Mouse (Mus musculus) cortical plate, adult 2 months (tissue): ENCODE measurements around the gene Gm21974.

Experiments
- CTCF ChIP-seq: fragments of 200-500 bp; IDR thresholded peaks from 2 replicates; pipeline ENCODE4 v1.5.1; 2011; ENCODE audit warnings: mild to moderate bottlenecking, control low read depth, low read length; ENCODE audit not compliant: insufficient read depth; ENCODE audit errors: extremely low read depth
- POLR2A ChIP-seq: fragments of 200-500 bp; IDR thresholded peaks from 2 replicates; pipeline ENCODE4 v1.6.1; 2011; ENCODE audit warnings: mild to moderate bottlenecking, low read length, control low read depth; ENCODE audit not compliant: insufficient read depth; ENCODE audit errors: extremely low read depth

DNA sequence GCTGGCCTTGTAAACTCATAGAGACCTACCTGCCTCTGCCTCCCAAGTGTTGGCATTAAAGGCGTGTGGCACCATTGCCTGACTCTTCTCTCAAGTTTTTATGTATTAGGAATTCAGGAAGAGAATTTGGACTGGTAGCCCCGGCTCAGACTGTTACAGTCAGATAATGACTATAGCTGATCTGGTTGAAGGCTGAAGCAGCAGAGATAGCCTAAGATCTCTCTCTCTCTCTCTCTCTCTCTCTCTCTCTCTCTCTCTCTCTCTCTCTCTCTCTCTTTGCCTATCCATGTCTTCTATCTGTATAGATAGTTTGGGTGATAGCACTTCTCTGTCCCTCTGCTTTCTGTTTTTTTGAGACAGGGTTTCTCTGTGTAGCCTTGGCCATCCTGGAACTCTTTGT lies 6.5 kb upstream of the Gm21974 start:
- no peak for TF ChIP-seq CTCF
- TF ChIP-seq POLR2A, result no peak
